Mouse (Mus musculus): Measurements from ENCODE around the gene Tmem246. TPM values are rescaled to one million over a fixed set of nuclear protein-coding genes. Genes with fewer than 3 reads are reported as not detected.

Gene Tmem246
- total RNA-seq, 1 experiment from 2014 or later: 1.7 TPM

DNA sequence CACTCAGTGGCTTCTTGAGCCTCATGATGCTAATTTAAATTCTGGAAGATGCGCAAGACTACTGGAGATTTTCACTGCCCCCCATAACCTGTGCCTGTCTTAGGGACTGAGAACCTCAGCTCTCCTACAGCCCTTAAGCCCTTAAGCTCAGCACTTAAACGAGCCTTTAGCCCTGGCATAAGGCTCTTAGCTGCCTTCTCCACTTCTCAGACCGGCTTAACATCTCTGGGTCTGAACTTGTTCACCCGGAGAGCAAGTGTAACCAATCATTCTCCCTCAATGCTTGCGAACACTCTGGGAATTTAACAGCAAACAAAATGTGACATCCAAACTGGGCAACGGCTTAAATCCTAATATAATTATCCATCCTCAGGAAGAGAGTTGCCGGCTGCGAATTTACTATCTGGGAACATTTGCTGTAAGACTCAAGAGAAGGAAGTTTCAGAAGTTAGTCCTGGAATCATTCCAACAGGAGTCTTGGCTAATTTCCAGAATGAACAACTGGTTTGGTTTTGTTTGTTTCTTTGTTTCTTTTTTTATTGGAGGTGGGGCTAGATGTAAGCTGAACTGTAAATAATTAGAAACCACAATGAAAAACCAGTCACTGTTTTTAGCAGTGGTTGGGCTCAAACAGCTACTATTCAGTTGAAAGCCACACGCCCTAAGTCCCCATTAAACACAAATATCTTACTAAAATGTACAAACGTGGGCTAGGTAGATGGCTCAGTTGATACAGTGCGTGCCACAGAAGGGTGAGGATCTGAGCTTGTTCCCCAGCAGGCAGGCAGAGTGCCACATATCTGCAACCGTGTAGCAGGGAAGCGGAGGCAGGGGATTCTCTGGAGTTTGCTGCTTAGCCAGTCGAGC lies 13.5 kb downstream of the Tmem246 start:
- ATAC-seq (replicated peaks; ENCODE audit: low read depth, poor library complexity, severe bottlenecking): no peak

DNA sequence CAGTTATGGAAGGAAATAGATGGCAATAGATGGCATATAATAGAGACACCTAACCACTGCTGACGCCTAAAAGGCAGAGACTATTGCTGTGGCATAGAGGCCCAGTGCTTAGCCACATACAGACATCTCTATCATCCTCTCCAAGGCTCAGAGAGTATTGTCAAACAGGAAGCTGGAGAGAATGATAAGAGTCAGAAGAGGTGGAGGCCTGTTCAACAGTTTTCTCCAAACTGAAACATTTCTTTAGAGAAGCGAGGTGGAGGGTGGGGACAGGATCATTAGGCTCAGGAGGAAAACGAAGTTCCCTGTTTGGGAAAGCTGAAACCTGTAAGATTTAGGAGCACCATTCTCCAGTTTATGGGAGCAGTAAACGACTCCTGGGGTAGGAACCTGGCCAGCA lies 16.4 kb downstream of the Tmem246 start:
- ATAC-seq (replicated peaks; ENCODE audit: low read depth, poor library complexity, severe bottlenecking): peak; percentile 96

DNA sequence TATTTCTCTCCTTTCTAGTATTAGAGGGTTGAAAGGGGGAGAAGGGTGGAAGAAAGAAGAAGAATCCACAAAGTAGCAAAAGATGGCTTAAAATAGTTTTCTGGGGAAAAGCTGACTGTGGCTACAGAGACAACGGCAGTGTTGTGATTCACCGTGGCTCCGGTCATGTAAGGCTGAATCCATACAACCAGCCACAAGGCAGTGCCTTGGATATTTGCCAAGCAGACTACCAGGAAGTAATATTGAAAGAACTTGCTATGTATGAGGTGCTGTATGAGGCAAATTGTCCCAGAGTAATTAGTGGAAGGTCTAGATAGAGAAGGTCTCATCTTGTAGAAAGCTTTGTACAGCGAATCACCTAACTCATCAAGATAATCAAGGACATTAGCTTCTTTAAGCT lies 25.5 kb downstream of the Tmem246 start:
- ATAC-seq (replicated peaks; ENCODE audit: low read depth, poor library complexity, severe bottlenecking): no peak

DNA sequence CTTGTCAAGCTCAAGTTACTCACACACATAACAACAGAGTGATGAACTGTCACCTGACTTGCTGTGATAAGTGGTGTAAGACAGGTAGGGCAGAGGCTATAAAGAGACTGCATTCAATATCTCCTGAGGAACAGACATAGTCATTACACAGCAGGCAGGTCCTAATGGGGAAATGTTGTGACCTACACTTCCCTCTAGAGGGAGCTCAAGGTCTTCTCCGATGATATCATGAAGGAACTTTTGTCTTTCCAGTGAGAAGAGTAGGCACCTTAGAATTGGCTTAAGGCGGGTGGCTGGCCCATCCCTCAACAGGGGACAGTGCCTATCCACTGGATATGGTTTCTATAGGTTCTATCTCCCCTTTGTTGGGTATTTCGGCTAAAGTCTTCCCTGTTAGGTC lies 30.1 kb downstream of the Tmem246 start:
- peak; percentile 100 for ATAC-seq (replicated peaks; ENCODE audit: low read depth, poor library complexity, severe bottlenecking)

DNA sequence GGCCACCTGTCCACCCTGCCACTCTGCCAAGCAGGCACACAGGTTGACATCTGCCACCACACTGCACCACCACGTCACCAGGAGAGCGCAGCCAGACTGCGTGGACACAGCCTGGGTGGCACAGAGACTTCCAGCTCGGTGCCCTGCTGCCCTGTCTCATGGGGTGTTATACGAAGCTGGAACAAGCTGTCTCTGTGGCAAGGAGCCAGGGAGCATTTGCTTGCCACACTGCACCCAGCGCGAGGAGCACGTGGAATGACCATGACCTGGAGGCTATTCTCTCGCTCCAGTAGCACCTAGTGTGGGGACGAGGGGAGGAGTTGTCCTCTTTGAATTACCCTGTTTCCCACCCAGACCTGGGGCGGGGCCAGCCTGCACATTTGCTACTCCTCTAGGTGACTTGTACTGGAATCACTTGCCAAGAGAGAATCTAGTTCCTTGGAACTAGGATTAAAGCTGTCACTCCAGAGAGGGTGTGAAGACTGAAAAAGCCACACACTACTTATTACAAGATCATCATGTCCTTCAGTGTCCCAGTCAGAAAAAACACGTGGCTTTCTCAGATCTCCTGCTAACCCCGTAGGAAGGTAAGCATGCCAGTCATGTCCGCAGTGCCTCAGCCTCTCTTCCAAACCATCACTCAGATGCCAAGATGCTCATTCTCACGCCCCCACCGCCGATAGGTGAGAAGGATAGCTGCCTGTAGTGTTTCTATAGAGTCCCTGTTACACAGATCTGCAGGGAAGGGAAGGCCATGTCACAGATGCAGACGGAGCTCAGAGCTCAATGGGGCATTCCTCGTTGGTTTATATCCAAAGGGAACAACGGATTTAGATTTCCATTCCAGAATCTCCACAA lies 37.5 kb downstream of the Tmem246 start:
- ATAC-seq (replicated peaks; ENCODE audit: low read depth, poor library complexity, severe bottlenecking): no peak

DNA sequence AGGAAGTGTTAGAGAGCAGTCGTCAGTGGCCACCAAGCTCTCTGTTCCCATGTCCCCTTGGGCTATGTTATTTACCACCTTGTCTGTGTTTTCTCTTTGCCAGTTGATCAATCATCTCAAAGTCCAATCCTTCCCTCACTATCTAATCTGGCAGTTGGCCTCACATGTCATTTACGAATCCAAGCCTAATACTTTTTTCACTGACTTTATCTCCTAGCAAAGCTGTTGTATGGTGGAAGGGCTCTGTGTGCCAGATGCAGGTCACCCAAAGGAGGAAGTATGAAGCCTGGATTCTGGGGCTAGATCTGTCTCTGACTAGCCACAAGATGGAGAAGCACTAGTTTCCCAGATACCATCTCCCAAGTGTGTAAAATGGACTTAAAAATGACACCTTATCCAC lies 39.5 kb downstream of the Tmem246 start:
- 0 out of 2 replicates have a peak, but pooled peaks have one; percentile 52 for ATAC-seq (replicated peaks; ENCODE audit: low read depth, poor library complexity, severe bottlenecking)

DNA sequence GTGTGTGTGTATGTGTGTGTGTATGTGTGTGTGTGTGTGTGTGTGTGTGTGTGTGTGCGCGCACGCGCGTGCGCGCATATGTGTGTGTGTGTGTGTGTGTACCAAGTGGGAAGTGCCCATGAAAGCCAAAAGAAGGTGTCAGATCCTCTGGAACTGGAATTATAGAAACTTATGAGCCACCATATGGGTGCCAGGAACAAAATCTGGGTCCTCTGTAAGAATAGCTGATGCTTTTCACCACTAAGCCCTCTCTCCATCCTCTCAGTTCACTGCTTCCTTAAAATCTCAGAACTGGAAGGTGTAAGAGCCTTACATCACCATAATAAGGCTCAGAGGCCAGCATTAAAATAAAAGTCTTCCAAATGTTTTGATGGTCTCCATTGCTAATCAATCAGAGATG lies 40.3 kb downstream of the Tmem246 start:
- ATAC-seq (replicated peaks; ENCODE audit: low read depth, poor library complexity, severe bottlenecking): no peak

DNA sequence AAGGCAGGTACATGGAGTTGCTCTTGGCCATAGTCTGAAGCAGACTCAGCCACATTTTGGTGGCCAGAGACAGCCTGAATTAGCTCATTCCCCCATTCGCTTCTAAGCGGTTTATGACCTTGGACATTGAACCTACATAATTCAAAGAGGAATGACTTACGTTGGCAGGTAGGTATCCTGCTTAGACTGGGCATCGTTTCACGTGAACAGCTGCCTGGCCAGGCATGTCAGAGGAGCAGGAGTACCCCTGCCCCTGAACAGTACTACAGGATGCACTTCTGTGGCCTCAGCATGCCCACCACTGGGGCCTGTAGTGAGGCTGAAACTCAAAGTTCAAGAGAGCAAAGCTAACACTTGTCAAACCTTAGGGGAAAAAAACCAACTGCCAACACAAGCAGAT lies 44.3 kb downstream of the Tmem246 start:
- ATAC-seq (replicated peaks; ENCODE audit: low read depth, poor library complexity, severe bottlenecking): no peak

DNA sequence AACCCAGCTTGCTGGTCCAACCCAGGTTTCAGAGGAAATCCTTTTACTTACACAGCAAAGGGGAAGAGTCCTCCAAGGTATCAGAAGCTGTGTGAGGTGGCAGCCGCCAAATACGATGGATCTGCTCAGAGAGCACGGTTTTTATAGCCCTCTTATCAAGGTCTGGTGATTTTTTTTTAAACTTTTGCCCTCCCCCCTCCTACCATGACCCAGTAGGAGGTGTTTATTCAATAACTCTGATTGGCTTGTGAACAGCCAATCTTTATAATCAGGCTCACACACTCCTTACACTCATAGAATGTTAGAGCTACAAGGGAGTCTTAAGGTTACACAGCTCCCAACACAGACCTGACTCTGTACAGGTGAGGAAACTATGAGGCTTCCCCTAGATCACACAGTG lies 48.3 kb downstream of the Tmem246 start, which contains the start of gene Aldob:
Aldob (minus strand) TSS at position 164 of the 400 bp plus-strand sequence.
- no peak for ATAC-seq (replicated peaks; ENCODE audit: low read depth, poor library complexity, severe bottlenecking)

DNA sequence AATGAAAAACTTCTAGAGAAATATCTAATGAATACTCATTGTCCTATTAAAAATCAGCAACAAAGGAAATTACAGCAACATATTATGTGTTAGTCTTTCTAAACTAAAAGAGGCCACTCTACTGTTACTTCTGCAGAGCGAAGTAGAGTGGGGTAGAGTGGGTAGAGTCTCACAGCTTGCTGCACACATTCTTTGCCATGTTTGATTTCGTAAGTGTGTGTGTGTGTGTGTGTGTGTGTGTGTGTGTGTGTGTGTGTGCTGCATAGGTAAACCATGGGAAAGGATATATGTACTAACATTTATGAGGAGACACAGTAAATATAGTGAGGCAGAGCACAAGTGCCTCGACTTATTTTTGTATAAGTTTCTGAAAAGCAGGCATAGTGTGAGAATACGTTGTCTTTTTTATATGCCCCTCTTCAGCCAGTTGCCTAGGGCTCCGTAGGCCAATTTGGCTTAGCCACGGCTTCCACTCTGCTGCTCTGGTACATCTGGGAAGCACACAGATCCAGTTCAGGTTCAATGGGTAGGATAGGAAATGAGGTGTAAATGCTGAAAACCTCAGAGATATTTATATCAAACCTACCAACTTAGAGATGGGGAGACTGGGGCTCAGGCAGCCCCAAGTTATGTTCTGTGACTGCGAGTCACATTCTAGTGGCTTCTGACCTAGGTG lies 50.0 kb downstream of the Tmem246 start:
- ATAC-seq (replicated peaks; ENCODE audit: low read depth, poor library complexity, severe bottlenecking): no peak

DNA sequence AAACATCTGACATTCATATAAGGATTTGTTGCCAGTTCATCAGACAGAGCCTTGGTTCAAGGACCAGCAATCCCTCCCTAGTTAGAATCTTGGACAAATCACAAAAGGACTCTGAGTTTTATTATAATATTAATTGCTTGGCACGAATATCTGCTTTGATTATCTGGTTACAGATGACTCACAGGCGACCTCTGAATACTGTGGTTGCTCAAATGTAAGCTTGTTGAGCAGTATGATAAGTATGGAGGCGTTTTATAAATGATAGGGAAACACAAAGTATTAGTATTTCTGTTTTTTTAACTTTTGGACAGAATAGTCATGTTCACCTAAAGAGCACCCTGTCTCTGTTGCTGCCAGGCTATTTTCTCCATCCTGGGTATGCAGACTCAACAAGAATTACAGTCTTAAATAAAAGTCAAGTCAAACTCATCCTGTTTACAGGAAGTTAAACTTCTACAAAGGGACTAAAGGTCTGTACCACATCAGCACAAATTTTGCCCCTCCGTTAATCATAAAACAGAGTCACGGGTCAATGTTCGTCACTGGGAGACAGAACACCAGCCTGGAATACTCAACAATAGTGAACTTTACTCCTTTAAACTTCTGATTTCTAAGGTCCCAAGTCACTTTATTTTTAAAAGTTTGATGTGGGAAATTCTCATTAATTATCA lies 50.7 kb downstream of the Tmem246 start:
- no peak for ATAC-seq (replicated peaks; ENCODE audit: low read depth, poor library complexity, severe bottlenecking)

DNA sequence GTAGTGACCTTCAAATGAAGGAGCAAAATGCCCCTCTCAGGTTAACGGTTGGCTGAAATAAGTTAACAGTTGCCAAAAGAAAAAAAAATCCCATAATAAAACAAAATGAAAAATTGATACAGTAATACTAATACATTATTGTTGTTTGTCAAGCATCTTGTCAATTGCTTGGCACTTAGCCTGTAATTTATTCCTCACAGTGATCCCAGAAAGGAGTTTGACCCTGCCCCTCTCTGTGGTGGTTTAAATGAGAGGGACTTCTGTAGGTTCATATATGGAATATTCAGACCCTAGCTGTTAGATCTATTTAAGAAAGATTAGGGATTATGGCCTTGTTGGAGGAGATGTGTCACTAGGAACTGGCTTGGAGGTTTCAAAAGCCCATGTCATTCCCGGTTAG lies 51.6 kb downstream of the Tmem246 start:
- ATAC-seq (replicated peaks; ENCODE audit: low read depth, poor library complexity, severe bottlenecking): no peak

DNA sequence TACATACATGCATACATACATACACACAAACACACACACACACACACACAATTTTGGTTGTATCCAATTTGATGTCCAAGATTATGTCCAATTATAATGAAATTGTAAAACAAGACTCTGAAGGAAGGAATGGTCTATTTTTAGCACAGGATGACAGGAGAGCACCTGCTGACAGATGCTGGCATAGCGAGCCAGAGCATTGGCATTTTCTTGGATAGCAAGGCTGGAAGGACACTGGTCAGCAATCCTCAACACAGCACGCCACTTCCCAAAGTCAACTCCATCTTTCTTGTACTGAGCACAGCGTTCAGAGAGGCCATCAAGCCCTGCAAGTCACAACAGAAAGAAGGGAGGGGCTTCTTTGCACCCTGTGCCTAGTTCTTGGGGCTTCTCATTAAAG lies 56.7 kb downstream of the Tmem246 start:
- ATAC-seq (replicated peaks; ENCODE audit: low read depth, poor library complexity, severe bottlenecking): no peak

DNA sequence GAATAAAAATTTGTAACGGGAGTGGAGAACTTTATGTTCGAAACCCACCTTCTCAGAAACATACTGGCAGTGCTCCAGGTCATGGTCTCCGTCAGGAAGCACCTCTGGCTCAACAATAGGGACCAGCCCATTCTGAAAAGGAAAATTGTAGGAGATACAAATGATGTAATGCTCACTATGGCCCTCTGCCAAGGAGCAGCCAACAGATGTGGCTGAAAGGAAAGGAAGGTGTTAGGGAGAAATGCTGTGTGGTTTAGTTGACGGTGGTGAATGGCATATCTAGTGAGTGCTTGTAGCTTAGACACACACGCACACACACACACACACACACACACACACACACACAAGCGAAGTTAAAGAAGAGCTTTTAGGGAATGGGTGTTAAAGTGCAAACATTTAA lies 58.0 kb downstream of the Tmem246 start:
- no peak for ATAC-seq (replicated peaks; ENCODE audit: low read depth, poor library complexity, severe bottlenecking)

DNA sequence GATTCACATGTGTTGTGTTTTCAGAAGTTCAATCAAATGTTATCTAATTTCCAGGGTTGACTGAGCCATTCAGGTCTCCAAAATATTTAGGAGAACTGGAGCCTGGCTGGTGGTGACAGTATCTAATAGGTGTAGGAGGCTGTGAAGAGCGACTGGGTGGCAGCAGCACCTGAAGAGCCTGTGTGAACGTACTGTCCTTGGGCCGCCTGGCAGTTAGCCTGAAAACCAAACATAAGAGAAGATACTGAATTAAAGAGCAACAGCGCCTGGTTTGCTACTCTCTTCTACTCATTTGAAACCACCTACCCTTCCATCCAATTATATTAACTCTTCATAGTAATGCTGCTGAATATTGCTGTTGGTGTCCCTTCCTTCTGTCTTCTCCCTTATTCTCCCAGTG lies 61.0 kb downstream of the Tmem246 start:
- ATAC-seq (replicated peaks; ENCODE audit: low read depth, poor library complexity, severe bottlenecking): no peak

DNA sequence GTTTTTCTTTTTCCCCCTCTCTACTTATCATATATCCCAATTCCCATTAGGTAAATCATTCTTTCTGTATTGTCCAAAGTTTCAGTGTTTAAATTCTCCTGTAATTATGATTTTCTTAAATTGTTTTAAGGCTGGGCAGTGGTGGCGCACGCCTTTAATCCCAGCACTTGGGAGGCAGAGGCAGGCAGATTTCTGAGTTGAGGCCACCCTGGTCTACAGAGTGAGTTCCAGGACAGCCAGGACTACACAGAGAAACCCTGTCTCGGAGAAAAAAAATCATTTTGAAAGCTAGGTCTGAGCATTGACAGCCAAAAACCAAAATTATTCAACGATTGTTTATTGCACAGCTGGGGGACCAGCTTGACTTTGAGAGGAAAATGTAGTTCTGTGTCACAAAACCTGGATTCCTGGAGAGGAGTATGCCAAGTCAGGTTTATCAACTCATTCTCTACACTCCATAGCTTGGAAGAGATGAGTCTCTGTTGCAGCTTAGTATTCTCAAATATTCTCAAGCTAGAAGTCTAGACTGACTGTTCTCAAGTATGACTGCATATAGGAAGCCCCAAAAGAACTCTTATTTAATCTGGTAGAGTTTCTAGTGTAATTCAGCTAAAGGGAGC lies 61.9 kb downstream of the Tmem246 start:
- no peak for ATAC-seq (replicated peaks; ENCODE audit: low read depth, poor library complexity, severe bottlenecking)

DNA sequence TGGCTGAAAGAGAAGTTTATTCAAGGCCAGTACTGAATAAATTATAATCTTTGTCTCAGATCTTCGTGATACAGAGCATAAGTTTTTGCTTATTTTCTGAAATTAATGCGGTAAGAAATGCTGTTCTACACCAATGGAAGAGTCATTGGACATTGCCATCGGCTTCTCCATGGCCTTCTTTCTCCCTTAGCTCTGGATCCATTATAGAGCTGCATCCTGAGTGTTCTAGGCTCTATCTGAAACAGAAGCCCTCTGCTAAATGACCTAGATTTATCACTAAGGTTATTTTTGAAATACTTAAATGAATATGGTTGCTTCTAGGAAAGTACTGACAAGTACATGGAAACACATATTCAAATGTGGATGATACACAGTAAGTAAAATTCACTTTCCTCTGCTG lies 62.6 kb downstream of the Tmem246 start:
- ATAC-seq (replicated peaks; ENCODE audit: low read depth, poor library complexity, severe bottlenecking): no peak
